Mouse (Mus musculus) kidney, adult 2 months (tissue): ENCODE measurements around the gene Snx21.

Experiments
- CTCF ChIP-seq: fragments of 200-500 bp; conservative IDR thresholded peaks from 2 replicates; pipeline ENCODE4 v1.5.1; 2011; ENCODE audit warnings: low read depth, mild to moderate bottlenecking, control low read depth, low read length, moderate library complexity, mixed read lengths; ENCODE audit not compliant: insufficient read depth, insufficient read length
- POLR2A ChIP-seq: fragments of 200-500 bp; IDR thresholded peaks from one replicate; pipeline ENCODE4 v1.6.1; 2011; ENCODE audit warnings: low read depth, low read length, control low read depth

- TF ChIP-seq POLR2A (no peak), CTCF (no peak)
These were observed 32.1 kb downstream of the Snx21 start for GRCm38 (mm10) chr2:164817703-164818102.
